Mouse (Mus musculus) forebrain, embryonic 10.5 days (tissue): ENCODE measurements around the gene Porcn. TPM values are rescaled to one million over a fixed set of nuclear protein-coding genes. Genes with fewer than 3 reads are reported as not detected.

Experiments used
- DNase-seq: peaks from one replicate; pipeline ENCODE4 v3.0.0-alpha.2; 2017; ENCODE audit warnings: low spot score; ENCODE audit errors: extremely low spot score
- H3K27ac ChIP-seq: fragments of 300-500 bp; sonication (generic); 2 replicates; pipeline ENCODE4 v1.5.1; 2016; ENCODE audit warnings: mild to moderate bottlenecking
- H3K27me3 ChIP-seq: fragments of 300-500 bp; sonication (generic); 2 replicates; pipeline ENCODE4 v1.6.1; 2016; ENCODE audit warnings: mild to moderate bottlenecking; ENCODE audit not compliant: poor library complexity, severe bottlenecking
- H3K36me3 ChIP-seq: fragments of 300-500 bp; sonication (generic); replicated peaks from 2 replicates; pipeline ENCODE4 v1.6.1; 2016; ENCODE audit warnings: mild to moderate bottlenecking, moderate library complexity
- H3K4me1 ChIP-seq: fragments of 300-500 bp; sonication (generic); 2 replicates; pipeline ENCODE4 v1.6.1; 2016
- H3K4me3 ChIP-seq: fragments of 300-500 bp; sonication (generic); 2 replicates; pipeline ENCODE4 v1.5.1; 2016; ENCODE audit warnings: mild to moderate bottlenecking, moderate library complexity
- H3K9me3 ChIP-seq: fragments of 300-500 bp; sonication (generic); 2 replicates; pipeline ENCODE4 v1.6.1; 2016; ENCODE audit warnings: mild to moderate bottlenecking, moderate library complexity
- WGBS: fragments of 180-500 bp; shearing (Covaris S2); methylation state at CpG from one replicate; pipeline ENCODE4 v1.1.7; 2016; 5-methylcytosine and 5-hydroxymethylcytosine counted together
- polyA plus RNA-seq: library from polyadenylated mRNA; unstranded; fragments of >200 nt; fragmentation: Nextera tagmentation; extraction: Ambion mirVana; gene quantifications from 2 replicates; pipeline ENCODE4 v1.2.1, GENCODE M21; 2016

Porcn gene
- polyA plus RNA-seq, 1 experiment from 2014 or later = 12.8 TPM

DNA sequence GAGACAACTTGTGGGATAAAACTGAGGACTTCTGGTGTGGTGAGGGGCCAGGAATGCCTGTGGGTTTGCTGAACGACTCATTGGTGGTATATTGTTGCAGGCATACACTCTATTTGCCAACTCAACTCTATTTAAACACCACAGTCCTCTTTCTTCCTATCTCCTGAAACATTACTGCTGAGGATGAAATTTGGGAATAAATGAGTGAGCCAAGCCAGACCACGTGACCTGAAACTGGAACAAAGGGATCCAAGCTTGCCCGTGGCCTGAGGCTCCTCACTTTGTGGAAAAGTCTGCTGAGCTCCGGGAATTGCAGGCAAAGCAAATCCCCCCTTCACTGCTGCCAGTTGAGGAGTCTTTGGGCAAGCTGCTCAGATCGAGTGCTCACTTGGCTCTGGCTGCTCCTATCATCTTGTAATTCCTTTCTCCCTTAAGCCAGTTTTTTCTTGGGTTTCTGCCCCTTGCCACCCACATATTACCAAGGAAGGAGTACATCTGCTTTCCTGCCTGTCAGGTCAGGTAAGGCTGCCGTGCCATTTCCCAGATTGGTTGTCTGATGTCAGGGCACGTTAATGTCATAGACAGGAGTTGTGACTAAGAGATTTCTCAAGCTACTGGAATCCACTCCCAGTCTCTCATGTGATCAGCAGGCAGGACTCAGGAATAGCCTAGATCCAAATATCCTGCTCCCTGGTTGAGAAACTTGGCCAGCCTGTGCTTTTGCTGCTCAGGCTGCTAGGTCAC lies 16.5 kb upstream of the Porcn start:
- H3K9me3 ChIP-seq = no peaks in the 10 kb centered on the region
- no peak overlapping the region for H3K27ac ChIP-seq
- no peaks in the 10 kb centered on the region for H3K4me1 ChIP-seq
- H3K27me3 ChIP-seq = peaks cover 15% of the 10 kb centered on the region
- no peaks in the 10 kb centered on the region for H3K36me3 ChIP-seq
- no peak for DNase-seq
- no peak overlapping the region for H3K4me3 ChIP-seq
- 54% methylated on average over 7 of the region's 7 CpGs for WGBS

GRCm38 (mm10) chrX:8222296-8222677 lies 16.0 kb upstream of the Porcn start:
- Histone ChIP-seq H3K27ac (no peak overlapping the region), H3K27me3 (peaks cover 15% of the 10 kb centered on the region), H3K9me3 (no peaks in the 10 kb centered on the region), H3K36me3 (no peaks in the 10 kb centered on the region), H3K4me1 (no peaks in the 10 kb centered on the region), H3K4me3 (no peak overlapping the region)
- 86% methylated on average over 3 of the region's 3 CpGs for WGBS
- DNase-seq = no peak

DNA sequence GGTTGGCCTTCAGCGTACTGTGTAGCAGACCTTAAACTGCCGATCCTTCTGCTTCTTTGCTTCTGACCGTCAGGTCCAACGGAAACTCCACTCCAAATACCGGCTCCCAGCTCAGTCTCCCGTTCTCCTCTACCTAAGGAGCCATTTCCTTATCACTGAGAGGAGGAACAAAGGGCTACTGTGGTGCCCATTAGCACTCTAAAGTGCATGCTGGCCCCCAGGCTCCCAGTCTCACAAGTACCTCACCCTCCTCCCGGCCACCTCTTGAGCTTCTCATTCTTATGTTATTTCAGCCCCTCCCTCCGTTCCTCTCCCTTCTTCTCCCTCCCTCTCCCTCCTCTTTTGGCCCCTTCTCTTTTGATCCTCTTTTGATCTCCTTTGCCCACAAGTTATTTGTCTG lies 13.3 kb upstream of the Porcn start:
- 30% methylated on average over 8 of the region's 8 CpGs for WGBS
- H3K4me3 ChIP-seq = no peak overlapping the region

GRCm38 (mm10) chrX:8218114-8218513 lies 11.8 kb upstream of the Porcn start:
- H3K27me3 ChIP-seq = peaks cover 15% of the 10 kb centered on the region
- no peak overlapping the region for H3K27ac ChIP-seq
- no peaks in the 10 kb centered on the region for H3K9me3 ChIP-seq
- no peaks in the 10 kb centered on the region for H3K4me1 ChIP-seq
- H3K36me3 ChIP-seq = no peaks in the 10 kb centered on the region
- WGBS = 64% methylated on average over 2 of the region's 2 CpGs
- H3K4me3 ChIP-seq = no peak overlapping the region
- no peak for DNase-seq

More for the DNA sequence above, 13.3 kb upstream of the Porcn start:
- Histone ChIP-seq H3K36me3 (no peaks in the 10 kb centered on the region), H3K4me1 (no peaks in the 10 kb centered on the region), H3K27ac (no peak overlapping the region), H3K9me3 (no peaks in the 10 kb centered on the region), H3K27me3 (peaks cover 15% of the 10 kb centered on the region)
- DNase-seq = no peak

GRCm38 (mm10) chrX:8217383-8217782 lies 11.1 kb upstream of the Porcn start:
- Histone ChIP-seq H3K9me3 (no peaks in the 10 kb centered on the region), H3K4me1 (no peaks in the 10 kb centered on the region), H3K4me3 (no peak overlapping the region), H3K36me3 (no peaks in the 10 kb centered on the region), H3K27me3 (peaks cover 15% of the 10 kb centered on the region), H3K27ac (no peak overlapping the region)
- WGBS = 37% methylated on average over 6 of the region's 6 CpGs
- no peak for DNase-seq

DNA sequence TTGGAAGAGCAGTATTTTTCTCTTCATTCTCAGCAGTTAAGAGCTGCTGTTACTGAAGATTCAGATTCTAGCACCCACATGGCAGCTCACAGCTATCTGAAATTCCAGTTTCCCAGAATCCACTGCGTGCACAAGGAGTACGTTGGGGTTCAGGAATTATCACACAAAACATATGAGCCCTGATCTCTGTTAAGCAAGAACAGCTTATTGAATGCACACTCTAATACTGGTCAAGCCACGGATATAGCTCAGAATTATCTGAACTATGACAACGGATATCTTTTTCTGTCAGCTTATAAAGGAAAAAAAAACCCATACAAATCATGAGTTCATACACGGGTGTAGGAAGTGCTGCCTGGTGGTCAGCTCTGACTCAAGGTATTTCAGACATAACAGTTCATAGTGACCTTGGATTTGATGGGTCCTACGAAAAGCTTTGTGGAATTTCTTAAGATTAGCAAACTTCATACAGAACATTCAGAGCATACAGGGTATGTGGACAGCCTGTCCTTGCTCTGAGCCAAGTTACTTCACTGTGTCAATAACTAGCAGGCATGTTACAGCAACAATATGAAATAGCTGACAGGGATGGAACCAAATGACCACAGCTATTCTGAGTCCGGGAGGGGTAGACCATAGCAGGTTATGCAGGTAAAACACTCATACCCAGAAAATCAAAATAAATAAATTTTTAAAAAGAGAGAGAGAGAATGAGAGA lies 5.3 kb upstream of the Porcn start:
- WGBS = 85% methylated on average over 7 of the region's 7 CpGs
- Histone ChIP-seq H3K4me1 (no peaks in the 10 kb centered on the region), H3K27ac (no peak overlapping the region), H3K4me3 (no peak overlapping the region), H3K9me3 (no peaks in the 10 kb centered on the region), H3K36me3 (no peaks in the 10 kb centered on the region), H3K27me3 (no peaks in the 10 kb centered on the region)
- DNase-seq = no peak

- 73% methylated on average over 2 of the region's 2 CpGs for WGBS
Observed at GRCm38 (mm10) chrX:8209720-8210119, 3.4 kb upstream of the Porcn start.

DNA sequence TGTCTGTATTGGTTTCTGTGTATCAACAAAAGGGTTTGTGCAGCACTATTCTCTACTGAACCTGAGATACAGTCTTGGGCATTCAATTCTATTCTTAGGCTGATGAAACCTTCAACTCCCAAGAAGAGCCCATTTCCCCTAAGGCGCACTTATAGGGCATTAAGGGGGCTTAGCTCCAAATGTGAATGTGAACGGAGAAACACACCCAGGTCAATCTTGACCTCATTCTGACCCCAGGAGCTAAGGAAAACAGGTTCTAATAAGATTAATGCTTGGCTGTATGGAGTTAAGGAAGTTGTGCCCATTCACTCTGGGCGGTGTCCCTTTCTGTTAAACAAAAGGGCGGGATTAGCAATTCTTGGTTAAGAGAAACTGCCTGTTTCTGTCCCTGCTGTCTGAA lies 899 bp upstream of the Porcn start:
- no peak for DNase-seq
- peak overlapping the region; percentile 59; the same call in 1 of the 2 replicates for H3K4me3 ChIP-seq
- H3K36me3 ChIP-seq = no peaks in the 10 kb centered on the region
- H3K27ac ChIP-seq = no peak overlapping the region
- H3K9me3 ChIP-seq = peaks cover 13% of the 10 kb centered on the region; the same call in 1 of the 2 replicates
- WGBS = 25% methylated on average over 4 of the region's 4 CpGs
- H3K27me3 ChIP-seq = peaks cover 6% of the 10 kb centered on the region; the same call in 1 of the 2 replicates
- H3K4me1 ChIP-seq = peaks cover 4% of the 10 kb centered on the region

More at GRCm38 (mm10) chrX:8209720-8210119, 3.4 kb upstream of the Porcn start:
- Histone ChIP-seq H3K4me1 (peaks cover 4% of the 10 kb centered on the region), H3K27me3 (peaks cover 6% of the 10 kb centered on the region; the same call in 1 of the 2 replicates), H3K4me3 (no peak overlapping the region), H3K27ac (no peak overlapping the region), H3K36me3 (no peaks in the 10 kb centered on the region), H3K9me3 (peaks cover 3% of the 10 kb centered on the region; the same call in 1 of the 2 replicates)
- no peak for DNase-seq

- Histone ChIP-seq H3K4me3 (peak overlapping the region; percentile 59), H3K27me3 (peaks cover 6% of the 10 kb centered on the region; the same call in 1 of the 2 replicates), H3K27ac (peak overlapping the region; percentile 75; the same call in 1 of the 2 replicates), H3K4me1 (peaks cover 4% of the 10 kb centered on the region), H3K9me3 (peaks cover 13% of the 10 kb centered on the region; the same call in 1 of the 2 replicates), H3K36me3 (no peaks in the 10 kb centered on the region)
- no peak for DNase-seq
- WGBS = 17% methylated on average over 11 of the region's 11 CpGs
Observed at GRCm38 (mm10) chrX:8206694-8207197, 421 bp upstream of the Porcn start.

- Histone ChIP-seq H3K27me3 (peaks cover 6% of the 10 kb centered on the region; the same call in 1 of the 2 replicates), H3K27ac (no peak overlapping the region), H3K4me3 (peak overlapping the region; percentile 59), H3K36me3 (no peaks in the 10 kb centered on the region), H3K9me3 (peaks cover 13% of the 10 kb centered on the region; the same call in 1 of the 2 replicates), H3K4me1 (peaks cover 4% of the 10 kb centered on the region)
- WGBS = 31% methylated on average over 7 of the region's 7 CpGs
- DNase-seq = no peak
Observed at GRCm38 (mm10) chrX:8205551-8205950, 774 bp downstream of the Porcn start.

DNA sequence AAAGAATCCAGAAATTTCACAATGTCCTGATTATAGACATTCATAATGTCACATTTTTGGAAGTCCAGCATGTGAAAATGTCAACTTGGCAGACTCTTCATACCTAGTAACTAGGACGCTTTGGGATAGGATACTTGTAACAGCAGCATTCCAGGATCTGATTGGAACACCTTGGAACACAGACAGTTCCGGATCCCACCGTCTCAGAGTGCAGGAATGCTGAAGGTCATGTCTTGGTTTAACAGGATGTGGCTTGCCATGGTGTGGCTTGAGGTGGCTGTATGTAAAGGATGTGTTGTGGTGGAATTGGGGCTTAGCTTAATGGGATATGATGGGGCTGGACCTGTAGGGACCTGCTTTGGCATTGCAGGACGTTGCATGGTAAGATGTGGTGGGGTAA lies 1.2 kb downstream of the Porcn start:
- Histone ChIP-seq H3K4me1 (peaks cover 4% of the 10 kb centered on the region), H3K27ac (no peak overlapping the region), H3K4me3 (no peak overlapping the region), H3K36me3 (no peaks in the 10 kb centered on the region), H3K9me3 (peaks cover 13% of the 10 kb centered on the region; the same call in 1 of the 2 replicates), H3K27me3 (peaks cover 6% of the 10 kb centered on the region; the same call in 1 of the 2 replicates)
- DNase-seq = no peak
- WGBS = 71% methylated on average over 4 of the region's 4 CpGs

DNA sequence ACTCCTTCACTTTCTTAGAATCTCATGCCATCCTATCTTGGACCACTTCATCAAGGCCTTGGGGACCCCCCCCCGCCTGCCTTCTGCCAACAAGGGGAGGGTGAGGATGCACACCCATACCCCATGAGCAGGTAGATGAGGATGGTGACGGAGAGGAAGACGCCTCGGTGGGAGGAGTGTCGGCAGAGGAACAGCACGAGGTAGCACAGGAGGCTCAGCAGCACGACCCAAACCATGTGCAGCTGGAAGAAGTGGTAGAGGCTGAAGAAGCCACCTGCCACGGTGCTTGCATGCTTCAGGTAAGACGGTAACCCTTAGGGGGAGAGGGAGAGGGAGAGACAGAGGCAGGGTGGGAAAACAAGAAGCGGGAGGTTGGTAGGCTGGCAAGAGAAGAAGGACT lies 2.2 kb downstream of the Porcn start:
- H3K4me1 ChIP-seq = peaks cover 4% of the 10 kb centered on the region
- no peak overlapping the region for H3K4me3 ChIP-seq
- no peaks in the 10 kb centered on the region for H3K36me3 ChIP-seq
- H3K9me3 ChIP-seq = peaks cover 13% of the 10 kb centered on the region; the same call in 1 of the 2 replicates
- no peak overlapping the region for H3K27ac ChIP-seq
- 83% methylated on average over 10 of the region's 10 CpGs for WGBS
- peaks cover 6% of the 10 kb centered on the region; the same call in 1 of the 2 replicates for H3K27me3 ChIP-seq
- DNase-seq = no peak
